Mouse (Mus musculus): ENCODE data around the gene Klrb1b. TPM values are rescaled to one million over a fixed set of nuclear protein-coding genes. Genes with fewer than 3 reads are reported as not detected.
"Not testable (repeated sequence)": the region's sequence is repeated elsewhere in the genome, so short reads cannot be mapped to it uniquely, and the experiment has no call there.

The Klrb1b gene
- polyA plus RNA-seq, 1 experiment = not detected

- no peak overlapping the region for H3K27ac ChIP-seq (ENCODE audit: control insufficient read depth, insufficient read depth, low read depth, low read length)
- H3K4me1 ChIP-seq (ENCODE audit: control insufficient read depth, insufficient read depth, low read length) = peaks cover 11% of the 10 kb centered on the region
- H3K4me3 ChIP-seq (ENCODE audit: control insufficient read depth, low read depth, low read length) = no peak overlapping the region
- no peaks in the 10 kb centered on the region for H3K27me3 ChIP-seq (ENCODE audit: control insufficient read depth, insufficient read depth, low read length)
- no peaks in the 10 kb centered on the region for H3K36me3 ChIP-seq (ENCODE audit: control insufficient read depth, insufficient read depth, low read length)
- TF ChIP-seq CTCF (IDR thresholded peaks at IDR 0.05; ENCODE audit: control insufficient read depth, insufficient read depth, insufficient replicate concordance, low read depth, low read length) (no peak), POLR2A (IDR thresholded peaks at IDR 0.05; ENCODE audit: control insufficient read depth, low read depth, low read length) (no peak)
Measured at GRCm38 (mm10) chr6:128797936-128798771, 28.0 kb downstream of the Klrb1b start.

- H3K4me3 ChIP-seq (ENCODE audit: control insufficient read depth, low read depth, low read length) = no peak overlapping the region
- no peak overlapping the region for H3K27ac ChIP-seq (ENCODE audit: control insufficient read depth, insufficient read depth, low read depth, low read length)
- no peak for TF ChIP-seq CTCF (IDR thresholded peaks at IDR 0.05; ENCODE audit: control insufficient read depth, insufficient read depth, insufficient replicate concordance, low read depth, low read length)
- TF ChIP-seq POLR2A (IDR thresholded peaks at IDR 0.05; ENCODE audit: control insufficient read depth, low read depth, low read length) = no peak
Measured at GRCm38 (mm10) chr6:128797185-128797905, 28.8 kb downstream of the Klrb1b start.

GRCm38 (mm10) chr6:128796321-128796955 is 29.7 kb downstream of the Klrb1b start:
- H3K27ac ChIP-seq (ENCODE audit: control insufficient read depth, insufficient read depth, low read depth, low read length) = no peak overlapping the region
- no peak overlapping the region for H3K4me3 ChIP-seq (ENCODE audit: control insufficient read depth, low read depth, low read length)
- H3K36me3 ChIP-seq (ENCODE audit: control insufficient read depth, insufficient read depth, low read length) = no peaks in the 10 kb centered on the region
- peaks cover 2% of the 10 kb centered on the region for H3K4me1 ChIP-seq (ENCODE audit: control insufficient read depth, insufficient read depth, low read length)
- H3K27me3 ChIP-seq (ENCODE audit: control insufficient read depth, insufficient read depth, low read length) = no peaks in the 10 kb centered on the region
- TF ChIP-seq POLR2A (IDR thresholded peaks at IDR 0.05; ENCODE audit: control insufficient read depth, low read depth, low read length) (no peak), CTCF (IDR thresholded peaks at IDR 0.05; ENCODE audit: control insufficient read depth, insufficient read depth, insufficient replicate concordance, low read depth, low read length) (no peak)

More at GRCm38 (mm10) chr6:128797185-128797905, 28.8 kb downstream of the Klrb1b start:
- Histone ChIP-seq H3K4me1 (ENCODE audit: control insufficient read depth, insufficient read depth, low read length) (peaks cover 6% of the 10 kb centered on the region), H3K36me3 (ENCODE audit: control insufficient read depth, insufficient read depth, low read length) (no peaks in the 10 kb centered on the region), H3K27me3 (ENCODE audit: control insufficient read depth, insufficient read depth, low read length) (no peaks in the 10 kb centered on the region)

GRCm38 (mm10) chr6:128793734-128794133 is 32.4 kb downstream of the Klrb1b start:
- Histone ChIP-seq H3K27ac (ENCODE audit: control insufficient read depth, insufficient read depth, low read depth, low read length) (no peak overlapping the region), H3K27me3 (ENCODE audit: control insufficient read depth, insufficient read depth, low read length) (no peaks in the 10 kb centered on the region), H3K4me1 (ENCODE audit: control insufficient read depth, insufficient read depth, low read length) (peaks cover 2% of the 10 kb centered on the region), H3K36me3 (ENCODE audit: control insufficient read depth, insufficient read depth, low read length) (no peaks in the 10 kb centered on the region), H3K4me3 (ENCODE audit: control insufficient read depth, low read depth, low read length) (no peak overlapping the region)
- TF ChIP-seq POLR2A (IDR thresholded peaks at IDR 0.05; ENCODE audit: control insufficient read depth, low read depth, low read length) (no peak), CTCF (IDR thresholded peaks at IDR 0.05; ENCODE audit: control insufficient read depth, insufficient read depth, insufficient replicate concordance, low read depth, low read length) (no peak)

GRCm38 (mm10) chr6:128790491-128790994 is 35.6 kb downstream of the Klrb1b start:
- not testable (repeated sequence) for H3K27me3 ChIP-seq (ENCODE audit: control insufficient read depth, insufficient read depth, low read length); H3K36me3 ChIP-seq (ENCODE audit: control insufficient read depth, insufficient read depth, low read length); H3K4me1 ChIP-seq (ENCODE audit: control insufficient read depth, insufficient read depth, low read length); H3K27ac ChIP-seq (ENCODE audit: control insufficient read depth, insufficient read depth, low read depth, low read length); H3K4me3 ChIP-seq (ENCODE audit: control insufficient read depth, low read depth, low read length)

GRCm38 (mm10) chr6:128789115-128789514 is 37.0 kb downstream of the Klrb1b start, which contains the start of gene Klrb1c:
Klrb1c (minus strand) TSS chr6:128789215.
- no peaks in the 10 kb centered on the region for H3K4me1 ChIP-seq (ENCODE audit: control insufficient read depth, insufficient read depth, low read length)
- H3K36me3 ChIP-seq (ENCODE audit: control insufficient read depth, insufficient read depth, low read length) = no peaks in the 10 kb centered on the region

GRCm38 (mm10) chr6:128788517-128788916 is 37.6 kb downstream of the Klrb1b start:
- TF ChIP-seq CTCF (IDR thresholded peaks at IDR 0.05; ENCODE audit: control insufficient read depth, insufficient read depth, insufficient replicate concordance, low read depth, low read length) (no peak), POLR2A (IDR thresholded peaks at IDR 0.05; ENCODE audit: control insufficient read depth, low read depth, low read length) (no peak)
- Histone ChIP-seq H3K4me1 (ENCODE audit: control insufficient read depth, insufficient read depth, low read length) (no peaks in the 10 kb centered on the region), H3K27ac (ENCODE audit: control insufficient read depth, insufficient read depth, low read depth, low read length) (no peak overlapping the region), H3K27me3 (ENCODE audit: control insufficient read depth, insufficient read depth, low read length) (no peaks in the 10 kb centered on the region), H3K4me3 (ENCODE audit: control insufficient read depth, low read depth, low read length) (no peak overlapping the region), H3K36me3 (ENCODE audit: control insufficient read depth, insufficient read depth, low read length) (no peaks in the 10 kb centered on the region)

More at GRCm38 (mm10) chr6:128789115-128789514, 37.0 kb downstream of the Klrb1b start, which contains the start of gene Klrb1c:
- no peak within 1 kb of the TSS for H3K27ac ChIP-seq (ENCODE audit: control insufficient read depth, insufficient read depth, low read depth, low read length)
- no peaks in the 10 kb centered on the region for H3K27me3 ChIP-seq (ENCODE audit: control insufficient read depth, insufficient read depth, low read length)
- TF ChIP-seq POLR2A (IDR thresholded peaks at IDR 0.05; ENCODE audit: control insufficient read depth, low read depth, low read length) (no peak), CTCF (IDR thresholded peaks at IDR 0.05; ENCODE audit: control insufficient read depth, insufficient read depth, insufficient replicate concordance, low read depth, low read length) (no peak)
- no peak within 1 kb of the TSS for H3K4me3 ChIP-seq (ENCODE audit: control insufficient read depth, low read depth, low read length)

- H3K36me3 ChIP-seq (ENCODE audit: control insufficient read depth, insufficient read depth, low read length); H3K4me3 ChIP-seq (ENCODE audit: control insufficient read depth, low read depth, low read length); H3K27me3 ChIP-seq (ENCODE audit: control insufficient read depth, insufficient read depth, low read length); H3K27ac ChIP-seq (ENCODE audit: control insufficient read depth, insufficient read depth, low read depth, low read length); H3K4me1 ChIP-seq (ENCODE audit: control insufficient read depth, insufficient read depth, low read length): not testable (repeated sequence)
Measured at GRCm38 (mm10) chr6:128786396-128786795, 39.7 kb downstream of the Klrb1b start.
